Mouse (Mus musculus) kidney, embryonic 14.5 days (tissue): ENCODE measurements around the gene Focad. TPM values are rescaled to one million over a fixed set of nuclear protein-coding genes. Genes with fewer than 3 reads are reported as not detected.

ENCODE experiments used
- ATAC-seq: fragments of 200-750 bp; cut with Nextera tagmentation; 2 replicates; pipeline ENCODE4 v1.8.0; 2017; ENCODE audit warnings: moderate number of reproducible peaks, mild to moderate bottlenecking, moderate TSS enrichment, moderate library complexity; ENCODE audit not compliant: low FRiP score, low TSS enrichment
- H3K27ac ChIP-seq: fragments of 300-500 bp; sonication (generic); 2 replicates; pipeline ENCODE4 v1.5.1; 2014; ENCODE audit warnings: low read depth, mild to moderate bottlenecking, low read length, moderate library complexity, mixed read lengths
- H3K27me3 ChIP-seq: fragments of 300-500 bp; sonication (generic); 2 replicates; pipeline ENCODE4 v1.6.1; 2014; ENCODE audit warnings: mild to moderate bottlenecking, low read length; ENCODE audit not compliant: control insufficient read depth, insufficient read depth
- H3K36me3 ChIP-seq: fragments of 300-500 bp; sonication (generic); 2 replicates; pipeline ENCODE4 v1.6.1; 2014; ENCODE audit warnings: low read length, mixed read lengths; ENCODE audit not compliant: control insufficient read depth, insufficient read depth
- H3K4me1 ChIP-seq: fragments of 300-500 bp; sonication (generic); 2 replicates; pipeline ENCODE4 v1.6.1; 2014; ENCODE audit warnings: low read length, mixed read lengths; ENCODE audit not compliant: control insufficient read depth, insufficient read depth
- H3K4me2 ChIP-seq: fragments of 300-500 bp; sonication (generic); replicated peaks from 2 replicates; pipeline ENCODE4 v1.6.1; 2014; ENCODE audit warnings: low read depth, mild to moderate bottlenecking, low read length
- H3K4me3 ChIP-seq: fragments of 300-500 bp; sonication (generic); 2 replicates; pipeline ENCODE4 v1.5.1; 2014; ENCODE audit warnings: mild to moderate bottlenecking, low read length
- H3K9ac ChIP-seq: fragments of 300-500 bp; sonication (generic); 2 replicates; pipeline ENCODE4 v1.6.1; 2014; ENCODE audit warnings: low read depth, mild to moderate bottlenecking, low read length, moderate library complexity
- H3K9me3 ChIP-seq: fragments of 300-500 bp; sonication (generic); 2 replicates; pipeline ENCODE4 v1.6.1; 2016; ENCODE audit warnings: low read length; ENCODE audit not compliant: control insufficient read depth
- WGBS: fragments of 180-500 bp; shearing (Covaris S2); extraction: QIAGEN DNeasy Blood & Tissue Kit; methylation state at CpG from one replicate; pipeline ENCODE4 v1.1.7; 2014; 5-methylcytosine and 5-hydroxymethylcytosine counted together
- polyA plus RNA-seq: library from polyadenylated mRNA; unstranded; fragments of >200 nt; fragmentation: Nextera tagmentation; extraction: Ambion mirVana; gene quantifications from 2 replicates; pipeline ENCODE4 v1.2.1, GENCODE M21; 2014

Focad gene
- polyA plus RNA-seq, 1 experiment from 2014 or later: 19.5 TPM

DNA sequence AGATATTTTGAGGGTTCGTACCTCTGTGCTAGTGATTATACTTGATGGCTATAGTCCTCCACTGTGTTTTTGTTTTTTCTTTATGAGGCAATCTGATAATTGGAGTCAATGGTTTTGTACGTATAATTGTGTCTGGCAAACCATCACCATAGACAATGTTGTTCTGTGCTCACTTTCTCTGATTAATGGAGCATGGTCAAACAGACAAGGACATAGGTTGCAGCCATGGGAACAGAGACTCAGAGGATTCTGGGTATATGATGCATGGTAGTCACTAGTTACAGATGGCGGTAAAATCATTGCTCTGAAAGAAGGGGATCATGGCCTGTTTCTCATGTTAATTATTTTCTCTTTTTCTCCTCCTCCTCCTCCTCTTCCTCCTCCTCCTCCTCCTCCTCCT is 205.1 kb downstream of the Focad start:
- no peak overlapping the region for H3K9ac ChIP-seq
- no peak overlapping the region for H3K4me2 ChIP-seq
- H3K36me3 ChIP-seq: no peaks in the 10 kb centered on the region
- no peak overlapping the region for H3K27ac ChIP-seq
- no peaks in the 10 kb centered on the region for H3K27me3 ChIP-seq
- H3K4me1 ChIP-seq: no peaks in the 10 kb centered on the region
- H3K9me3 ChIP-seq: no peaks in the 10 kb centered on the region
- ATAC-seq: no peak
- H3K4me3 ChIP-seq: no peak overlapping the region
- WGBS: 71% methylated on average over 3 of the region's 3 CpGs

DNA sequence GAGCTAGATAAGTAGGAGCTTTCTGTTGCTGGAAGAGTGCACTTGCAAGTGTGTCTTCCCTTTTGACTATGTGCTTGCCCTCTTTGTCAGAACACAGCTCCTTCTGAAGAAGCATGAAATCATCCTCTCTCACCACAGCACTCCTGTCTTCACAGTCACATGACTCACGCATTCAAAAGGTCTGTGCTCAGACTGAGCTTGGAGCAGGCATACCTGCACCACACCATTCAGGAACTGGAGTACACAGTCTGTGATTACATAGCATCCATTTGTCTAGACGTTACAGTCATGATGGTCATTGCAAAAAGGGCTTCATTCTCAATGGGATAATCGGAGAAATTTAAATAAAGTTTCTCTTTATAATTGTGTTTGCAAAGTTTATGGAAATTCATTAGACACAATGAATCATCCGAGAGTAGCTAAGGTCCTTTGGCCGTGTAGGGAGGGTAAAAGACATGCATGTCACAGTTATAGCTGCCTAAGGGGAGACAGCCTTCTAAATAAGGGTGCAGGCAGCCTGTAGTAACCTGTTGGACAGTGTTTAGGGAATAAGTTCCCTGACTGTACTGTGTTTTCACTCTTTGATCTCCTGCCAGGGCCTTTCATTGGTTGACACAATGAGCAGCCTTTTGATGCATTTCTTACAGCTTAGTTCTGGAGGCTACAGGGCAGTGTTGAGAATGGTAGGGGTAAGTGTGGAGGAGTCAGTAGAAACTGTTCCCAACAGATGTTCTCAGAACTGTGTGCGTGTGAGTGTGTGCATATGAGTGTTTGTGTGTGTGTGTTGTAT is 206.6 kb downstream of the Focad start:
- 82% methylated on average over 6 of the region's 6 CpGs for WGBS
- Histone ChIP-seq H3K4me3 (no peak overlapping the region), H3K27ac (no peak overlapping the region), H3K4me2 (no peak overlapping the region), H3K9ac (no peak overlapping the region), H3K4me1 (no peaks in the 10 kb centered on the region), H3K9me3 (no peaks in the 10 kb centered on the region), H3K27me3 (no peaks in the 10 kb centered on the region), H3K36me3 (no peaks in the 10 kb centered on the region)
- no peak for ATAC-seq

DNA sequence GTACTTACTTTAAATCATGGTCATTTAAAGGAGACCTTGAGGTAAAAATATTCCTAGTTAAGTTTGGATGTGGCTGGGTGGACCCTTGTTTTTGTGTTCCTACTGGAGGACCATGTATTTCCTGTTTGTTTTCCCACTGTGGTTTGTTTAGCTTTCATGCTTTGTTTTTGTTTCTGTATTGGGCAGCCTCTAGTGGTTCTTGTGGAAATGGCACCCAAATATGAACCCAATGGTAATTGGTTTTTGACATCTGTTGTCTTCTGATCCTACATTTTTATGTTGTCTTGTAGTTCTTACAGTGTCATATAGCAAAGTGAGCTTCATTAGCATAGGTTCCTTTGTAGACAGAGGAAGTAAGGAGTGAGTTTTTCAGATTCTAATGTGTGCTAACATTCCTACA is 207.9 kb downstream of the Focad start:
- Histone ChIP-seq H3K4me1 (no peaks in the 10 kb centered on the region), H3K4me3 (no peak overlapping the region), H3K4me2 (no peak overlapping the region), H3K27me3 (no peaks in the 10 kb centered on the region), H3K27ac (no peak overlapping the region), H3K9ac (no peak overlapping the region), H3K36me3 (no peaks in the 10 kb centered on the region), H3K9me3 (no peaks in the 10 kb centered on the region)
- no peak for ATAC-seq

DNA sequence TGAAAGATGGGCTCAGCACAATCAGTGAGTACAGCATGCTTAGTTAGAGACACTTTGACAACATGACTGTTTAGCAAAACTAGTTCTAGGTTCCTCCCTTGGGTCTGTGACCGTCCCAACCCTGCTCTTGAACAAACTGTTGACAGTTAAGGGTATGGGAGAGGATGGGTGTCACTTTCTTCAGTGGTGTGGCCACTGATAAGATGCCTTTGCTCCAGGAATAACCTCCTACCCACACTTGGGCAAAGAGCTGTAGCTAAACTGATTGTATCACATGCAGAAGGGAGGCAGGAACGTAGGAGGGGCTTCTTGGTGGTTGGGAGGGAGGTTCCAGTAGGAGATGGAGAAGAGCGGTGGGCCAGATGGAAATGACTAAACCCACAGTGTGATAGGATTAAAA is 213.3 kb downstream of the Focad start:
- no peak overlapping the region for H3K9ac ChIP-seq
- H3K4me2 ChIP-seq: no peak overlapping the region
- no peak for ATAC-seq
- H3K27me3 ChIP-seq: no peaks in the 10 kb centered on the region
- H3K36me3 ChIP-seq: no peaks in the 10 kb centered on the region
- H3K9me3 ChIP-seq: no peaks in the 10 kb centered on the region
- no peak overlapping the region for H3K27ac ChIP-seq
- WGBS: 88% methylated on average over 3 of the region's 3 CpGs
- H3K4me3 ChIP-seq: no peak overlapping the region
- H3K4me1 ChIP-seq: no peaks in the 10 kb centered on the region

DNA sequence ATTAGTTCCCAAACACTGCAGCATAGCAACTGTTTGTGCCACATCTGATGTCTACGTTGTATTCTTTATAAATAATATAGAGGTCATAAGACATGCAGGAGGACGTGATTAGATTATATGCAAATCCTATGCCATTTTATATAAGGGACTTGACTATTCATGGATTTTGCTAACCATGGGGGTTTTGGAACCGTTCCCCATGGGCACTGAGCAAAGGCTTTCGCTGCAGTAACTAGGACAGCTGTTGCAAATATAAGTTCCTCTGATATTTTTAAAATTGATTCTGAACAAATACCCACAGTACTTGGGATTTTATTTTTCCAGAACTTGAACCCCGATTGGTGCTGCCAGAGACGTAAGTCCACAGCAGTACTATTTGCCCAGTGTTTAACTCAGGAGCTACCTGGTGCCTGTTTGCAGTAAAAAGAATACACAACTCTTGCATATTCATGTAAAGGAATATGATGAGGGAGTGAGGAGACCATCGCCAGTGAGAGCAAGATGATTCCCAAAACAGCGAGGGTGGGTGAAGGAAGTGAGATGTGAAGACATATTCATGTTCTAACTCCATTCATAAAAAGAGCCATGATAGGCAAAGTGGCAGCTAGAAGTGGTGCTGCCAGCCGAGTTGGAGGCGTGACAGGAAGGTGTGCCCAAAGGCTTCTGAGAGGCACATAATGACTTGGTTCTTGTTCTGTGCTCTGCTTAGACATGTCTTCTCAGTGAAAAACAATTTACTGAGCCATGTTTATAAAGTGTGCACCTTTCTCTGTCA is 214.1 kb downstream of the Focad start:
- Histone ChIP-seq H3K4me2 (no peak overlapping the region), H3K4me1 (no peaks in the 10 kb centered on the region), H3K9ac (no peak overlapping the region), H3K9me3 (no peaks in the 10 kb centered on the region), H3K27ac (no peak overlapping the region), H3K4me3 (no peak overlapping the region), H3K36me3 (no peaks in the 10 kb centered on the region), H3K27me3 (no peaks in the 10 kb centered on the region)
- 94% methylated on average over 10 of the region's 10 CpGs for WGBS
- ATAC-seq: no peak

DNA sequence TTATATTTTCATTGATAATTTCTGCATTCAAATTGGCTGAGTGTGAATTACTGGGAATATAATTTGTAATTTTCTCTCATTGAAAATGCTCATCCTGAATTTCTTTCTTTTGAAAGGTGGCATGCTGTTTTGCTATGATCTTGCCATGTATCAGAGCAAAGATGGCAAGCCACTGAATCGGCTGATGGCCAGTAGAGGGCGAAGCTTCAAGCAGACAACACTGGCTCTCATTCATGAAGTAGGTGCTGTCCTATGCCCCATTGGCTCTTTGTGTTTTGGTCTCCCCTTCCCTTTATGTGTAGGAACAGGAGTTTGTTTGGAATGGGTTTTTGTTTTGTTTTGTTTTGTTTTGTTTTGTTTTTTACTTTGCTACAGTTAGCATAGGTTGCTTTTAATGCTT is 215.2 kb downstream of the Focad start:
- Histone ChIP-seq H3K9me3 (no peaks in the 10 kb centered on the region), H3K27ac (no peak overlapping the region), H3K4me3 (no peak overlapping the region), H3K9ac (no peak overlapping the region), H3K27me3 (no peaks in the 10 kb centered on the region), H3K4me1 (no peaks in the 10 kb centered on the region), H3K36me3 (no peaks in the 10 kb centered on the region), H3K4me2 (no peak overlapping the region)
- no peak for ATAC-seq
- 64% methylated on average over 2 of the region's 2 CpGs for WGBS

DNA sequence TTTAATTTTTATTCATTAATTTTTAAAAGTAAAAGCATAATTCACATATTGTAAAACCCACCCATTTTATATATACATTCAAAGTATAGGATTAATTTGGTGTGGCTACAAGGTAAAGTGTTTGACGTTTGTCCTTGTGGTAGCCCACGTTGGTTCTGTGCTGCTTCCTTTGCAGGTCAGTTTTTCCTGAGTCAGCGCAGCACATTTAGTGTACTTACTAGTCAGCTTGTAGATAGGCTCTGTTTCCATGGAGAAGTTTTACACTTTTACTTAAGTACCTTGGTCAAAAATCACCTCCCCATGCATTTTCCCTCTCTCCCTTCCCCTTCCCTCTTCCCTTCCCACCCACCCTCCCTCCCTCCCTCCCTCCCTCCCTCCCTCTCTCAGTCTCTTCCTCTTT is 220.5 kb downstream of the Focad start:
- no peak overlapping the region for H3K4me2 ChIP-seq
- no peak for ATAC-seq
- WGBS: 76% methylated on average over 3 of the region's 3 CpGs
- H3K27ac ChIP-seq: no peak overlapping the region
- H3K9ac ChIP-seq: no peak overlapping the region
- no peaks in the 10 kb centered on the region for H3K9me3 ChIP-seq
- no peaks in the 10 kb centered on the region for H3K36me3 ChIP-seq
- H3K4me3 ChIP-seq: no peak overlapping the region
- H3K4me1 ChIP-seq: no peaks in the 10 kb centered on the region
- no peaks in the 10 kb centered on the region for H3K27me3 ChIP-seq

DNA sequence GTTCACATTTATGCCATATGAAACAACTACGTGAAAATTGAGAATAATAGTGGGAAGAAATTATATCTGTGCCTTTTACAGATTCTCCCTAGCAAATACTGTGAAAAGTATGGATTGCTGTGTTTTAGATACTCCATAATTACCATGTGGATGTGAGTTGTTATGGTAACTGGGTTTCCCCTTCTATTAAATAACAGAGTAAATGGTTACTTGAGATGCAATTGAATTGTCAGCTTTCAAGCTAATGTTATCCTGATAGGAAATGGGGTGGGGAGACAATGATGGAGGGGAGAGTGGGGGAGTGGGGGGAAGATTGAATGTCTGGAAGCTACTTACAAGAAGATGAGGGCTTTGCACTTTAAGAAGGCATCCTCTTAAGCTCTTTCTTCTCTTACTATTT is 225.6 kb downstream of the Focad start:
- no peak for ATAC-seq
- Histone ChIP-seq H3K9ac (no peak overlapping the region), H3K27me3 (no peaks in the 10 kb centered on the region), H3K36me3 (no peaks in the 10 kb centered on the region), H3K4me1 (no peaks in the 10 kb centered on the region), H3K27ac (no peak overlapping the region), H3K4me3 (no peak overlapping the region), H3K9me3 (no peaks in the 10 kb centered on the region), H3K4me2 (no peak overlapping the region)
- WGBS: 91% methylated on average over 1 of the region's 1 CpGs

DNA sequence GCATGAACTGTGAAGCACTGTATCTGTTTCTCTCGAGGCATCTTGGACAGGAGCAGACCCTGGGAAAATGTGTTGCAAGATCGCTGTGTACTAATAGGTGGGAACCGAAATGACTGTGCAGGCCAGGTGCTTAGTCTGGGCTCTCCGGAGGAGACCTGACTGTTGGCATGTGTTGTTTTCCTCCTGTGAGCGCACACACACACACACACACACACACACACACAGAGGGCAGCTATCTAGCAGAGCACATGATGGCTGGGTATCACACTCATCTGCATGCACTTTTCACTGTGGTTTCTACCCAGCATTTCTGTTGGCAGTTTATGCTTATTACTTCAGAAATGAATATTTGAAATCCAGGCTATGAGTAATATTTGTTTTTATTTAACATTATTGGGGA is 231.0 kb downstream of the Focad start:
- Histone ChIP-seq H3K9me3 (no peaks in the 10 kb centered on the region), H3K4me3 (no peak overlapping the region), H3K9ac (no peak overlapping the region), H3K27ac (no peak overlapping the region), H3K36me3 (no peaks in the 10 kb centered on the region), H3K27me3 (no peaks in the 10 kb centered on the region), H3K4me1 (no peaks in the 10 kb centered on the region), H3K4me2 (no peak overlapping the region)
- no peak for ATAC-seq
- WGBS: 89% methylated on average over 5 of the region's 5 CpGs
